Mouse (Mus musculus) cerebellum, adult 11-12 months (tissue): ENCODE results near the gene Igf1r.
"Not testable (repeated sequence)": the region's sequence is repeated elsewhere in the genome, so short reads cannot be mapped to it uniquely, and the experiment has no call there.

Experiments used
- DNase-seq: peaks from one replicate; pipeline ENCODE4 v3.0.0; 2022

Gene Igf1r

DNA sequence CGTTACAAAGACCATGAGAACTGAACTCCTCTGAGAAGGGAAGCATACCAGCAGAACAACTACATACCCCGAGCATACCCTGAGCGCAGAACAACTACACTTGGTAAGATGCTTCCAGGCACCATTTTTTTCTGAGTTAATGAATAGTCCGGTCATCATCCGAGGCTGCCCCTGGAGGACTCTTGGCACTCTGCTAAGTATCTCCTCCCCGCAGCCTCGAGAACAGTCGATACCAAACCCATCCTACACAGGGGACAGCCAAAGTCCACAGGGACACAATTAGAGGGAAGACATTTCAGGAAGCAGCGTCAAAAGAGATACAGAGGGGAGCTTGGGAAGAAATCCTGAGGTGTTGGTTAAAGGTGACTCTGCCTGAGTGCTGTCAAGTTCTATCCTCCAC, 288.6 kb downstream of the Igf1r start:
- DNase-seq, result no peak

- no peak for DNase-seq
Observed at GRCm38 (mm10) chr7:68245681-68246080, 293.1 kb downstream of the Igf1r start.

- no peak for DNase-seq
Observed at GRCm38 (mm10) chr7:68246249-68246648, 293.6 kb downstream of the Igf1r start.

- no peak for DNase-seq
Observed at GRCm38 (mm10) chr7:68250411-68250810, 297.8 kb downstream of the Igf1r start.

GRCm38 (mm10) chr7:68250902-68251301, 298.3 kb downstream of the Igf1r start:
- no peak for DNase-seq

- DNase-seq, result no peak
Observed at GRCm38 (mm10) chr7:68257767-68258166, 305.1 kb downstream of the Igf1r start.

DNA sequence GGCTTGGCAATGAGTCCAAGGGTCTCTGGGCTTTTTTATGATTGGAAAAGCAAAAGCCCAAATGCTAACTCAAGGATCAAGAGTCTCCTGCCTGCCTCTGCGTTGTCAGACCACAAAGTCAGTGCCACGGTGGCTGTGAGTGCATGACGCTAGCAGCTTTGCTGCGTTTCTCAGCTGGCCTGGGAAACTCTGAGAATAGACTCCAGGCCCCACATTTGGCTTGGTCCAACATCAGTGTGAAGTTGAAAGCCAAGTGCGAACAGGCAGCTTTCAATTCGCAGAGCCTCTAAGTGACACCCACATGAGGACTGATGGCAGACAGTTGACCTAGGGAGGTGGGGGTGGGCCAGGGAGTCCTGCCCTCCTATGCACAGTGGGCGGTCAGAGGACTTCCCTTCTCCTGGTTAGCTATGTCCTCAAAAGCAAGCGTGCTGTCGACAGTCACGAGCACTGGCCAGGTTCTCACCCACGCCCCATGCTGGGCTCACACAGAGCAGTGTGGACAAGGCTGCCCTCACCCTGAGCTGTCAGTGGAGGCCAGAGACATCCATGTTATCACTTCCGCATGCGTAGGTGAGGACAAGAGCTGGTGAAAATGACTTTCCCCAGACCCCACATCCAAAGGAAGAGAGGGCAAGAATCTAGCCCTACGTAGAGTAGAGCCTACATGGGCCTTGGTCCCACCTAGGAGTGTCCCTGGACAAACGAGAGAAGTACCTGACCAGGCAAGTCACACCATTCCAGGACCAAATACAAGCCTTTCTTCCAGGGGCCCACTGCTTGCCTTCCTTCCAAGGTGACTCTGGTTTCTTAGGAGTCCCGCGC, 305.9 kb downstream of the Igf1r start:
- DNase-seq, result no peak

- DNase-seq, result no peak
Observed at GRCm38 (mm10) chr7:68259523-68260081, 307.0 kb downstream of the Igf1r start.

GRCm38 (mm10) chr7:68262612-68263200, 310.1 kb downstream of the Igf1r start:
- DNase-seq, result no peak

GRCm38 (mm10) chr7:68263346-68264027, 310.9 kb downstream of the Igf1r start:
- no peak for DNase-seq

DNA sequence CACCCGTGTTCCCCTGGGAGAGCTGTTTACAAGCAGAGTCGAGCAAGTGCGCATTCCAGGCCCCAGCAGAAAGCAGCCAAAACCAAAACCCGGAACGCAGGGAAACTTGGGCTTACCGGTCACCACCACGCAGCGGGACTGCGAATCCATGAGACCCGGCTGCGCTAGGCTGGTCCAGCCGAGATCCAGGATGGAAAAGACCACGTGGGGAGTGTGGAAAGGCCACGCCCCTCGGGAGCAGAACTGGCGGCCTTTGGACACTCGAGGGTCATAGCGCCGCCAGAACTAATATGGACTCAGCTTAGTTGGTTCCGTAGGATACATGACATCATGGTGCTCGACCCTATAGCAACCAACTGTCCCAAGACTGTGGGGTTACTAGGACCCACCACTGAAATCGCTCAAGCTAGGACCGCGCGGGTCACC, 311.4 kb downstream of the Igf1r start, which contains the start of gene Pgpep1l:
Gene Pgpep1l (minus strand): TSS at position 206 of the 426 bp plus-strand sequence.
- no peak for DNase-seq

GRCm38 (mm10) chr7:68264531-68264930, 311.9 kb downstream of the Igf1r start:
- no peak for DNase-seq

GRCm38 (mm10) chr7:68265391-68265790, 312.8 kb downstream of the Igf1r start:
- DNase-seq, result no peak

- no peak for DNase-seq
Observed at GRCm38 (mm10) chr7:68266691-68267090, 314.1 kb downstream of the Igf1r start.

DNA sequence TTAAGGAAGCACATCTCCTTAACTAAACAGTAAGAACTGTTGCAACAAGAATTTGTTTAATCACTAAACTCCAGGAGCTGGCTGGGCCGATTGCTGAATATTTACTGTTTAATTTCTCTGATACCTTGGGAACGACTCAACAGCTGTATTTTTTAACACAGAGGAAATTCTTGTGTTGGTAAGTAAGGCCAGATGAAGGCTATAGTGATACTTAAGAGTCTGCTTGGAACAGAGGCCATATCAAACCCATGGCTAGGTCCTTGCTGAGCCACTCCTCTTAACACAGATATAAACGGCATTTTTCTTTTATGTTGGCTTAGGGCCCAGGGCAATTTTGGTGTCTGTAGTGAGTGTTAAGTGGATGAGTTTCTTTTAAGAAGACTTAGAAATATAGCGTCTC, 317.9 kb downstream of the Igf1r start:
- no peak for DNase-seq

- no peak for DNase-seq
Observed at GRCm38 (mm10) chr7:68271816-68272215, 319.2 kb downstream of the Igf1r start.

- no peak for DNase-seq
Observed at GRCm38 (mm10) chr7:68272607-68273006, 320.0 kb downstream of the Igf1r start.

GRCm38 (mm10) chr7:68273515-68273914, 320.9 kb downstream of the Igf1r start, which contains the start of gene Fam169b:
Gene Fam169b (plus strand): TSS chr7:68273839.
- DNase-seq, result no peak

- DNase-seq, result no peak
Observed at GRCm38 (mm10) chr7:68274218-68274617, 321.6 kb downstream of the Igf1r start.

DNA sequence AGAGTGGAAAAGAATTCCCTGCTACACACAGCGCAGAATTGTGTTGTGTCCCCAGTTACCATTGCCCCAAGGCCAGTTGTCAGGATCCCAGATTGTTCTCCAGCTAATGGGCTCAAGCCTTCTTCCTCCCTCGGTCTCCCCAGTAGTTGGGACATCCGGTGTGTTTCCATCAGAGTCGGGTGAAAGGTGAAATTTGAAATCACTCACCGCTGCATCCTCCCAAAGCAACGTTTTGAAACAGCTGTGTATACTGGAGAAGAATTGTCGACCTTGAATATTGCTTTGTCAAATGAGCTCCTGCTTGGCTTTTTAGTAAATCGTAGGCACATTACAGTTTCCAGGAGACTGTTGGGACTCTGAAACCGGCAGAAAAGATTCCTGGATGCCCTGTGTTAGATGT, 322.3 kb downstream of the Igf1r start:
- DNase-seq, result no peak

DNA sequence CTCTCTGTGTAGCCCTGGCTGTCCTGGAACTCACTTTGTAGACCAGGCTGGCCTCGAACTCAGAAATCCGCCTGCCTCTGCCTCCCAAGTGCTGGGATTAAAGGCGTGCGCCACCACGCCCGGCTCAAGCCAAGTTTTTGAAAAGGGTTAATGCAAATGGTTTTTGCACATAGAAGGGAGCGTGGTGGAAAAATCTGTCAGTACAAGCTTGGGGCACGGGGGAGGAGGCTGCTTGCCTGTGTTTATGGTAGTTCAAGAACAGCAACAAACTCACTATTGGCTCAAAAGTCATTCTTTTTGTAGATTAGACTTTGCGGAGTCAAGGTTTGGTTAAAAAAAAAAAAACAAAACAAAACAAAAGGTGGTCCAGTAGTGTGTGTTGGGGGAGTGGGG, 322.8 kb downstream of the Igf1r start:
- not testable (repeated sequence) for DNase-seq

GRCm38 (mm10) chr7:68275838-68276731, 323.5 kb downstream of the Igf1r start:
- no peak for DNase-seq
